Mouse (Mus musculus) ovary, postnatal 36 days (tissue): ENCODE data around the gene Eml2.

Source experiments
- DNase-seq: peaks from one replicate; pipeline ENCODE4 v3.0.0; 2022; ENCODE audit warnings: low spot score, mixed read lengths

The Eml2 gene

GRCm38 (mm10) chr7:19162928-19163327 is 13.3 kb upstream of the Eml2 start:
- DNase-seq: no peak

- DNase-seq: no peak
These were observed 12.5 kb upstream of the Eml2 start for GRCm38 (mm10) chr7:19163752-19164151.

- DNase-seq: no peak
These were observed 12.0 kb upstream of the Eml2 start for GRCm38 (mm10) chr7:19164189-19164588.

GRCm38 (mm10) chr7:19164978-19165377 is 11.2 kb upstream of the Eml2 start:
- no peak for DNase-seq

GRCm38 (mm10) chr7:19165656-19166423 is 10.4 kb upstream of the Eml2 start, which contains the start of gene Gipr:
TSS of gene Gipr (minus strand) at chr7:19166127.
- no peak for DNase-seq

GRCm38 (mm10) chr7:19166990-19167389 is 9.2 kb upstream of the Eml2 start:
- no peak for DNase-seq

- DNase-seq: no peak
These were observed 6.7 kb upstream of the Eml2 start for GRCm38 (mm10) chr7:19169506-19169905.

- DNase-seq: no peak
These were observed 6.1 kb upstream of the Eml2 start for GRCm38 (mm10) chr7:19170142-19170541.

- no peak for DNase-seq
These were observed 4.4 kb upstream of the Eml2 start for GRCm38 (mm10) chr7:19171831-19172230.

GRCm38 (mm10) chr7:19172874-19173273 is 3.3 kb upstream of the Eml2 start:
- DNase-seq: peak; percentile 77

GRCm38 (mm10) chr7:19176516-19176947 is 311 bp downstream of the Eml2 start:
- no peak for DNase-seq

GRCm38 (mm10) chr7:19177216-19177615 is 995 bp downstream of the Eml2 start:
- no peak for DNase-seq

GRCm38 (mm10) chr7:19178035-19178434 is 1.8 kb downstream of the Eml2 start:
- no peak for DNase-seq

- DNase-seq: peak; percentile 73
These were observed 2.3 kb downstream of the Eml2 start for GRCm38 (mm10) chr7:19178443-19179092.

- peak; percentile 73 for DNase-seq
These were observed 3.0 kb downstream of the Eml2 start for GRCm38 (mm10) chr7:19179173-19179572.

- no peak for DNase-seq
These were observed 3.7 kb downstream of the Eml2 start for GRCm38 (mm10) chr7:19179936-19180335.

- DNase-seq: peak; percentile 58
These were observed 4.7 kb downstream of the Eml2 start for GRCm38 (mm10) chr7:19180862-19181429.

GRCm38 (mm10) chr7:19184250-19184649 is 8.0 kb downstream of the Eml2 start:
- no peak for DNase-seq

- DNase-seq: no peak
These were observed 8.5 kb downstream of the Eml2 start for GRCm38 (mm10) chr7:19184758-19185157.

- no peak for DNase-seq
These were observed 18.5 kb downstream of the Eml2 start for GRCm38 (mm10) chr7:19194676-19195075.

- DNase-seq: no peak
These were observed 20.5 kb downstream of the Eml2 start for GRCm38 (mm10) chr7:19196676-19197075.

- DNase-seq: no peak
These were observed 21.8 kb downstream of the Eml2 start for GRCm38 (mm10) chr7:19197985-19198384.

- DNase-seq: no peak
These were observed 25.4 kb downstream of the Eml2 start for GRCm38 (mm10) chr7:19201660-19202059.
